Mouse (Mus musculus) spleen, adult 2 months (tissue): Measurements from ENCODE around the gene Nxpe4.

Experiments
- CTCF ChIP-seq: fragments of 200-500 bp; IDR thresholded peaks from 2 replicates; pipeline ENCODE4 v1.5.1; 2011; ENCODE audit warnings: mild to moderate bottlenecking, inconsistent platforms; ENCODE audit not compliant: insufficient read depth, insufficient read length, insufficient replicate concordance; ENCODE audit errors: extremely low read depth
- POLR2A ChIP-seq: fragments of 200-500 bp; IDR thresholded peaks from 2 replicates; pipeline ENCODE4 v1.6.1; 2011; ENCODE audit warnings: low read depth, low read length, inconsistent platforms

DNA sequence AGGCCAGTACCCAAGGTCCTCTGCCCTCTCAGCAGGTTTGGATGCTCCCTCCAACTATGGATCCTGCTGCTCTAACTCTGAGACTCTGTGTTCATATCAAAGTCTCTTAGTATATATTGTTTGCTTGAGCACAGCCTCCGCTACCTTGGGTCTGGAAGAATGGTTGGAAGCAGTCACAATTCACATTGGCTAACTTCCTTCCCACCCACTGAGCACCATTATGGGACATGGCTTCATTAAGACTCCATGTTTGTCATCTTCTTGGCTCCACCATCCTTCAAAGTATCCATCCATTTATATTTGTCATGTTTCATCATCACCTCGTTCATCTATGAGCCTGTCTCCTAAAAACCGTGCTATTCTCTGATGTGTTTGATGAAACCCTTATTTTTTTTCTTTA lies 68.9 kb downstream of the Nxpe4 start:
- TF ChIP-seq POLR2A (no peak), CTCF (no peak)
